Mouse (Mus musculus): Measurements from ENCODE around the gene Nop2. TPM values are rescaled to one million over a fixed set of nuclear protein-coding genes. Genes with fewer than 3 reads are reported as not detected.

Nop2 gene
- 19.9 TPM for polyA plus RNA-seq (2015; fragmentation: Illumina TruSeq; extraction: RNeasy Lipid Tissue Mini Kit (QIAGEN cat#74804); ENCODE audit: low read depth, low replicate concordance)

DNA sequence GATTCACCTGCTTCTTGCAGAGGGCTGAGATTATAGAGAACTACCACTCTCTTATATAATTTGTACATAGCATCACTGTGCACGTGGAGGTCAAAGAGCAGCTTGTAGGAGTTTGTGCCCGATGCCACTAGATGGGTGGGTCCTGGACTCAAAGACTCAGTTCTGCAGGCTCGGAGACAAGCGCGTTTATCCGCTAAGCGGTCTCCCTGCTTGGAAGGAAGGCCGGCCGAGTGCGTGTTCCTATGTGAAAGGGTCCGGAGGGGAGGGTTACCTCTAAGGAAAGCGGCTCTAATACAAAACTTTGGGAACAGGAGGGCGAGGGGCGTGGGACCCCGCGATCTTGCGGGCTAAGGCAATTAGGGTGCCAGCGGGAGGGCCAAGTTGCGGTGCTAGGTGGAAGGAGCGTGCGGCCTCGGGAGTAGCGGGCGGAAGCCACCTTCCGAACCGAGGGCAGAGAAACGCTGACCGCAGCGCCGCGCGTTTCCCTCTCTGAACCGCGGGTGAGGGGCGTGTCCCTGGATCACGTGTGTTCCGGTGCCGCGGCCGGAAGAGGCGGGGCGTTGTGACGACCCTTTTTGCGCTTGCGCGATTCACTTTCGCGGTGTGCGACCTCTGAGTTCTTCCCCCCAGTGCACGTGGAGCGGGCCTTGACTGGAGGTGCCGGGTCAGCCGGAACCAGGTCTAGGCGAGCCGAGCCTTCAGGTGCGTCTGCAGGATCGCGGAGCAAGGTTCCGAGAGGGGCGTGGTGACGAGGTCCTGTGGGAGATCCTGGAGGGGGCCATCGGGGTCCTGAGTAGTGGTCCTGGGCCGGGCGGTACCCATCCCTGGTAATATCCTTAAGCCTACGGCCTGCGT, at the start of gene Nop2:
TSS of gene Nop2 (plus strand) at position 608 of the 855 bp plus-strand sequence.

DNA sequence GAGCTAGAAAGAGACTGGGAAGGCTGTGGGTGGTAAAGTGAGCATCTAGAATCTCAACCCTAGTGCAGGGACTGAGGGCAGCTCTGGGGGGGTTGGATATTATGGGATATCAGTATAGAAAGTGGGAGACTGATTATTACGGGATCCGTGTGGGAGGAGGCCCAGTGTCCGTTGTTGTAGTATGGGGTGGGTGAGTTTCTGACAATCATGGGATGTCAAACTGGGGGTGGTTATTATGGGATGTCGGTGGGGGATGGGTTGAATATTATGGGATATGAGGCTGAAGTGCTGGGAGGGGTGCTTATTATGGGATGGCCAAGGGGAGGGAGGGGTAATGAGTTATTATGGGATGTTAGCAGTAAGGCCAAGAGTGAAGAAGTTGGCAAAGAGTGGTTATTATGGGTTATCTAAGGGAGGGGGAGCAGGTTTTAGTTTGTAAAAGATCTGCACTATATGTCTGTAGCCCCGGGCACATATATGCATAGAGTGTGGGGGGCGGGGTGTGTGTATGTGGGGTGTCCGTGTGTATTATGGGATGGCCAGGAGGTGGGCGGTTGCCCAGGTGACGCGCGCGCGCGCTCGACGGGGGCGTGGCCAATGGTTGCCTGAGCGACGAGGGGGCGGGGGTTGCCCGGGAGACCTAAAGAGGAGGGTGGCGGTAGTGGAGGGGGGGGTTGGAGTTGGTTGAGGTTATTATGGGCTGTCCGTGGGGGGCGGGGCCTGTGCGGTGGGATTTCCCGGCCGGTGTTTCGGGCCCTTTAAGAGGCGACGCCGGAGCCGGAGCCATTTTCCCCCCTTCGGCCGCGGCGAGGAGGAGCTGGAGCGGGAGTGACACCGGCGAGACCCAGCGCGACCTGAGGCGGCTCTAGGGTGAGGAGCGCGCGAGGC, 36.1 kb upstream of the Nop2 start, which contains the start of gene Chd4:
TSS of gene Chd4 (plus strand) at position 591 of the 888 bp plus-strand sequence.

DNA sequence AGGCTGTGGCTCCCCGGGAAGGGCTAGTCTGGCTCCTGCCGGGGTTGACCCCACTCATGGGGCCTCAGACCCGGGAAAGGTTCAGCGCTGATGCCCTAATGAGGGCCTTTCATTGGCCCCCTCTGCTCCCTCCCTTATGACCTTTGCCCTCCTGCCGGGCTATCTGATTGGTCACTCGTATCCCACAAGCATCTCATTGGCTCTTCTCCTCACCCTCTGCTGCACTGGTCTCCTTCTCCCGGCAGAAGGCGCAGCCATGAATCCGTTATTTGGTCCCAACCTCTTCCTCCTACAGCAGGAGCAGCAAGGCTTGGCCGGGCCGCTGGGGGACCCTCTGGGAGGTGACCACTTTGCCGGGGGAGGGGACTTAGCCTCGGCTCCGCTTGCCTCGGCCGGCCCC, 13.3 kb downstream of the Nop2 start, which contains the start of gene Iffo1:
TSS of gene Iffo1 (plus strand) at position 241 of the 400 bp plus-strand sequence.

GRCm38 (mm10) chr6:125166051-125166751, 34.5 kb downstream of the Nop2 start, which contains the start of gene Gapdh:
Gapdh (minus strand) TSS chr6:125166467.

DNA sequence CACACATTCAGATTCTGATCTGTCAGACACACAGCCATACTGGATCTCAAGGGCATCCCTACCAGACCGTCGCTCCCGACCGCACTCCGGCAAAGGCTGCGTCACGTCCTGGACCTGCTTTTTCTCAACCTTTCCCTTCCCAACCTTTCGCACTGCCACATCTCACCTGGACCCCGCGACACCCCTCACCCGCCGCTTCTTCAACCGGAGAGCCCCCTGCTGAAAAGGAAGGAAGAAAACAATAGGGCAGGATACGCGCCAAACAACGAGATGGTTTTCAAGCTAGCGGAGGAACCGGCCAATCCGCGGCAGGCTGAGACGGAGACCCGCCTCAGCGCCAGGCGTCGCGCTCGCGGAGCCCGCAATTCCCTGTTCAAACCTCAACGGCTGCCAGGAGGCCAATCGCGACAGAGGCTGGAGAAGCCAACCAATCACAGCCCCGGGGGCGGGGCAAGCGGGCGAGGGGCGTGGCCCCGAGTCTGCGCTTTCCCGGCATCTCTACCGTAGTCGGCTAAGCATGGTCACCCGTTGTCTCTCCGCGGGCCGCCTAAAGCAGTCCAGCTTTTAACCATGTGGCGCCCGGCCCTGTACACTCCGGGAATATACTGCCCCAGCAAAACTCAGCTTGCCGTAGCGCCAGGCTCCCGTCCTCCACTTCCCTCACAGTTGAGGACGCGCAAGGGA, 59.8 kb downstream of the Nop2 start, which contains the start of the genes Ncapd2 and Mrpl51:
TSS of gene Ncapd2 (minus strand) at position 370 of the 684 bp plus-strand sequence.
TSS of gene Mrpl51 (plus strand) at position 470 of the 684 bp plus-strand sequence.

Other genes with a start within 250 kb of the Nop2 start
- gene Cd4, start 243.7 kb upstream of the Nop2 start, polyA plus RNA-seq (2015; fragmentation: Illumina TruSeq; extraction: RNeasy Lipid Tissue Mini Kit (QIAGEN cat#74804); ENCODE audit: low read depth, low replicate concordance), result 8.6 TPM
- 5.8 TPM for gene Lag3, start 220.2 kb upstream of the Nop2 start, polyA plus RNA-seq (2015; fragmentation: Illumina TruSeq; extraction: RNeasy Lipid Tissue Mini Kit (QIAGEN cat#74804); ENCODE audit: low read depth, low replicate concordance)
- 1,005 TPM for gene Ptms, start 211.8 kb upstream of the Nop2 start, polyA plus RNA-seq (2015; fragmentation: Illumina TruSeq; extraction: RNeasy Lipid Tissue Mini Kit (QIAGEN cat#74804); ENCODE audit: low read depth, low replicate concordance)
- gene Mlf2, start 200.5 kb upstream of the Nop2 start, polyA plus RNA-seq (2015; fragmentation: Illumina TruSeq; extraction: RNeasy Lipid Tissue Mini Kit (QIAGEN cat#74804); ENCODE audit: low read depth, low replicate concordance), result 658 TPM
- gene Cops7a, start 166.4 kb upstream of the Nop2 start, polyA plus RNA-seq (2015; fragmentation: Illumina TruSeq; extraction: RNeasy Lipid Tissue Mini Kit (QIAGEN cat#74804); ENCODE audit: low read depth, low replicate concordance), result 223 TPM
- gene Pianp, start 135.2 kb upstream of the Nop2 start, polyA plus RNA-seq (2015; fragmentation: Illumina TruSeq; extraction: RNeasy Lipid Tissue Mini Kit (QIAGEN cat#74804); ENCODE audit: low read depth, low replicate concordance), result 147 TPM
- 32.4 TPM for gene Zfp384, start 122.8 kb upstream of the Nop2 start, polyA plus RNA-seq (2015; fragmentation: Illumina TruSeq; extraction: RNeasy Lipid Tissue Mini Kit (QIAGEN cat#74804); ENCODE audit: low read depth, low replicate concordance)
- 59.0 TPM for gene Ing4, start 92.1 kb upstream of the Nop2 start, polyA plus RNA-seq (2015; fragmentation: Illumina TruSeq; extraction: RNeasy Lipid Tissue Mini Kit (QIAGEN cat#74804); ENCODE audit: low read depth, low replicate concordance)
- 11.1 TPM for gene Acrbp, start 82.2 kb upstream of the Nop2 start, polyA plus RNA-seq (2015; fragmentation: Illumina TruSeq; extraction: RNeasy Lipid Tissue Mini Kit (QIAGEN cat#74804); ENCODE audit: low read depth, low replicate concordance)
- not detected for gene Lpar5, start 64.0 kb upstream of the Nop2 start, polyA plus RNA-seq (2015; fragmentation: Illumina TruSeq; extraction: RNeasy Lipid Tissue Mini Kit (QIAGEN cat#74804); ENCODE audit: low read depth, low replicate concordance)
- 73.7 TPM for gene Chd4, start 35.9 kb upstream of the Nop2 start, polyA plus RNA-seq (2015; fragmentation: Illumina TruSeq; extraction: RNeasy Lipid Tissue Mini Kit (QIAGEN cat#74804); ENCODE audit: low read depth, low replicate concordance)
- gene Iffo1, start 13.3 kb downstream of the Nop2 start, polyA plus RNA-seq (2015; fragmentation: Illumina TruSeq; extraction: RNeasy Lipid Tissue Mini Kit (QIAGEN cat#74804); ENCODE audit: low read depth, low replicate concordance), result 47.2 TPM
- 3,136 TPM for gene Gapdh, start 34.6 kb downstream of the Nop2 start, polyA plus RNA-seq (2015; fragmentation: Illumina TruSeq; extraction: RNeasy Lipid Tissue Mini Kit (QIAGEN cat#74804); ENCODE audit: low read depth, low replicate concordance)
- 21.1 TPM for gene Ncapd2, start 59.8 kb downstream of the Nop2 start, polyA plus RNA-seq (2015; fragmentation: Illumina TruSeq; extraction: RNeasy Lipid Tissue Mini Kit (QIAGEN cat#74804); ENCODE audit: low read depth, low replicate concordance)
- gene Mrpl51, start 59.9 kb downstream of the Nop2 start, polyA plus RNA-seq (2015; fragmentation: Illumina TruSeq; extraction: RNeasy Lipid Tissue Mini Kit (QIAGEN cat#74804); ENCODE audit: low read depth, low replicate concordance), result 88.5 TPM
- 241 TPM for gene Vamp1, start 83.6 kb downstream of the Nop2 start, polyA plus RNA-seq (2015; fragmentation: Illumina TruSeq; extraction: RNeasy Lipid Tissue Mini Kit (QIAGEN cat#74804); ENCODE audit: low read depth, low replicate concordance)
- gene Tapbpl, start 100.0 kb downstream of the Nop2 start, polyA plus RNA-seq (2015; fragmentation: Illumina TruSeq; extraction: RNeasy Lipid Tissue Mini Kit (QIAGEN cat#74804); ENCODE audit: low read depth, low replicate concordance), result 6.2 TPM
- not detected for gene Cd27, start 105.1 kb downstream of the Nop2 start, polyA plus RNA-seq (2015; fragmentation: Illumina TruSeq; extraction: RNeasy Lipid Tissue Mini Kit (QIAGEN cat#74804); ENCODE audit: low read depth, low replicate concordance)
- not detected for gene Tuba3a, start 154.1 kb downstream of the Nop2 start, polyA plus RNA-seq (2015; fragmentation: Illumina TruSeq; extraction: RNeasy Lipid Tissue Mini Kit (QIAGEN cat#74804); ENCODE audit: low read depth, low replicate concordance)
- 11.3 TPM for gene Ltbr, start 182.0 kb downstream of the Nop2 start, polyA plus RNA-seq (2015; fragmentation: Illumina TruSeq; extraction: RNeasy Lipid Tissue Mini Kit (QIAGEN cat#74804); ENCODE audit: low read depth, low replicate concordance)
- 3.2 TPM for gene Scnn1a, start 188.8 kb downstream of the Nop2 start, polyA plus RNA-seq (2015; fragmentation: Illumina TruSeq; extraction: RNeasy Lipid Tissue Mini Kit (QIAGEN cat#74804); ENCODE audit: low read depth, low replicate concordance)
- 10.8 TPM for gene Tnfrsf1a, start 217.5 kb downstream of the Nop2 start, polyA plus RNA-seq (2015; fragmentation: Illumina TruSeq; extraction: RNeasy Lipid Tissue Mini Kit (QIAGEN cat#74804); ENCODE audit: low read depth, low replicate concordance)
- gene Plekhg6, start 248.9 kb downstream of the Nop2 start, polyA plus RNA-seq (2015; fragmentation: Illumina TruSeq; extraction: RNeasy Lipid Tissue Mini Kit (QIAGEN cat#74804); ENCODE audit: low read depth, low replicate concordance), result not detected